Mouse (Mus musculus) cortical plate, adult 2 months (tissue): ENCODE data around the gene Lrrc8c.

Source experiments
- CTCF ChIP-seq: fragments of 200-500 bp; IDR thresholded peaks from 2 replicates; pipeline ENCODE4 v1.5.1; 2011; ENCODE audit warnings: mild to moderate bottlenecking, control low read depth, low read length; ENCODE audit not compliant: insufficient read depth; ENCODE audit errors: extremely low read depth
- POLR2A ChIP-seq: fragments of 200-500 bp; IDR thresholded peaks from 2 replicates; pipeline ENCODE4 v1.6.1; 2011; ENCODE audit warnings: mild to moderate bottlenecking, low read length, control low read depth; ENCODE audit not compliant: insufficient read depth; ENCODE audit errors: extremely low read depth

GRCm38 (mm10) chr5:105615871-105616454 lies 96.8 kb downstream of the Lrrc8c start:
- TF ChIP-seq POLR2A (no peak), CTCF (no peak)
